ENCODE assay signal across 31 mouse cellular contexts in genomic region chr2:4368544-4368943, GRCm38 (mm10).
DNase-seq lines count a peak whose midpoint lies in the region; ATAC-seq and TF ChIP-seq lines count a peak whose summit lies in the region.
"Had no signal": no experiment of that assay in that cellular context is flagged by ENCODE, and none has a peak within 500 bp of the region (broad histone marks: within the 10 kb centered on the region; RNA-seq: fewer than 3 reads in every experiment).

No protein-coding gene starts in this region.

- no peak for TF ChIP-seq CTCF in lung, adult 2 months (IDR thresholded peaks at IDR 0.05; ENCODE audit: insufficient read depth, low read length)

- no peak overlapping the region for H3K4me3 ChIP-seq in forebrain, embryonic 15.5 days
- no peak overlapping the region for H3K4me3 ChIP-seq in forebrain, embryonic 11.5 days (ENCODE audit: low read depth, low read length)
- no peak overlapping the region for H3K4me3 ChIP-seq in lung, adult 2 months (replicated peaks; ENCODE audit: extremely low read depth, low read depth, low read length)
- H3K4me3 ChIP-seq: embryonic facial prominence, embryonic 13.5 days; erythroblast, embryonic 14.5 days; heart, embryonic 12.5 days; limb, embryonic 15.5 days; lung, embryonic 15.5 days; megakaryocyte, embryonic 14.5 days; midbrain, embryonic 13.5 days; stomach, embryonic 15.5 days had no signal

- no peaks in the 10 kb centered on the region for H3K27me3 ChIP-seq in forebrain, embryonic 15.5 days
- no peaks in the 10 kb centered on the region for H3K27me3 ChIP-seq in forebrain, embryonic 11.5 days (ENCODE audit: control insufficient read depth, insufficient read depth, low read length)
- H3K27me3 ChIP-seq: embryonic facial prominence, embryonic 13.5 days; heart, embryonic 12.5 days; limb, embryonic 15.5 days; lung, embryonic 15.5 days; midbrain, embryonic 13.5 days; Patski; stomach, embryonic 15.5 days had no signal

- DNase-seq in forebrain, embryonic 11.5 days (ENCODE audit: low spot score), result no peak
- peak; percentile 15 for DNase-seq in left cerebral cortex, postnatal 36 days (ENCODE audit: low spot score in 2 of 2)
- no peak for DNase-seq in left cerebral cortex, postnatal 10 days (ENCODE audit: extremely low spot score in 1 of 2, low spot score in 2 of 2)
- DNase-seq in right cerebral cortex, postnatal 10 days (ENCODE audit: low spot score in 2 of 2), result peak; percentile 55 to 63
- DNase-seq in urinary bladder, adult 2 months (ENCODE audit: low spot score), result no peak
- no peak for DNase-seq in lung, adult 2 months
- DNase-seq: adrenal gland, adult 2 months; cerebellum, adult 2 months; cerebellum, postnatal 25 days; embryo, embryonic 11 days; gastrocnemius, postnatal 10 days; heart, adult 18-20 months; heart, postnatal 10 days; kidney, adult 18-20 months; kidney, postnatal 4 days; left cerebral cortex, postnatal 4 days; lung, postnatal 36 days; thymus, adult 18-20 months; thymus, postnatal 4 days had no signal

- peaks cover 10% of the 10 kb centered on the region; the same call in 1 of the 2 replicates for H3K4me1 ChIP-seq in forebrain, embryonic 15.5 days
- H3K4me1 ChIP-seq in forebrain, embryonic 11.5 days (replicated peaks; ENCODE audit: control insufficient read depth, insufficient read depth, low read length), result no peaks in the 10 kb centered on the region
- peaks cover 2% of the 10 kb centered on the region; the same call in 1 of the 2 replicates for H3K4me1 ChIP-seq in lung, adult 2 months (ENCODE audit: control insufficient read depth, insufficient read depth, low read length)
- H3K4me1 ChIP-seq: lung, embryonic 15.5 days; megakaryocyte, embryonic 14.5 days; stomach, embryonic 15.5 days had no signal

- no peak overlapping the region for H3K4me2 ChIP-seq in forebrain, embryonic 15.5 days (replicated peaks)
- H3K4me2 ChIP-seq in forebrain, embryonic 11.5 days (ENCODE audit: low read depth, low read length, severe bottlenecking), result no peak overlapping the region
- H3K4me2 ChIP-seq: embryonic facial prominence, embryonic 13.5 days; heart, embryonic 12.5 days; limb, embryonic 15.5 days; lung, embryonic 15.5 days; midbrain, embryonic 13.5 days; stomach, embryonic 15.5 days had no signal

- H3K27ac ChIP-seq in forebrain, embryonic 15.5 days (replicated peaks), result 0 out of 2 replicates have a peak overlapping the region, but pooled peaks have one; percentile 5
- no peak overlapping the region for H3K27ac ChIP-seq in forebrain, embryonic 11.5 days (ENCODE audit: low read depth, low read length)
- H3K27ac ChIP-seq: embryonic facial prominence, embryonic 13.5 days; limb, embryonic 15.5 days; liver, embryonic 14.5 days; lung, embryonic 15.5 days; midbrain, embryonic 13.5 days; stomach, embryonic 15.5 days had no signal

- intact Hi-C loops in left cerebral cortex, postnatal 36 days (cut with DNase I), result no loop called here
- intact Hi-C loops in left cerebral cortex, postnatal 10 days (cut with DNase I), result no loop called here

- no peaks in the 10 kb centered on the region for H3K36me3 ChIP-seq in forebrain, embryonic 15.5 days
- no peaks in the 10 kb centered on the region for H3K36me3 ChIP-seq in forebrain, embryonic 11.5 days (ENCODE audit: control insufficient read depth, insufficient read depth, low read length)
- H3K36me3 ChIP-seq: limb, embryonic 15.5 days; lung, embryonic 15.5 days; midbrain, embryonic 13.5 days; stomach, embryonic 15.5 days had no signal

- WGBS in forebrain, embryonic 15.5 days, result 82% methylated on average over 6 of the region's 6 CpGs
- 92% methylated on average over 6 of the region's 6 CpGs for WGBS in forebrain, embryonic 11.5 days
- WGBS in lung, adult 2 months, result 85% methylated on average over 6 of the region's 6 CpGs

- TF ChIP-seq POLR2A in lung, adult 2 months (IDR thresholded peaks at IDR 0.05; ENCODE audit: borderline replicate concordance, extremely low read depth, low read depth, low read length), result no peak

- no peaks in the 10 kb centered on the region for H3K9me3 ChIP-seq in forebrain, embryonic 15.5 days
- H3K9me3 ChIP-seq in forebrain, embryonic 11.5 days (ENCODE audit: control insufficient read depth, low read length), result no peaks in the 10 kb centered on the region
- H3K9me3 ChIP-seq: embryonic facial prominence, embryonic 13.5 days; heart, embryonic 12.5 days; limb, embryonic 15.5 days; lung, embryonic 15.5 days; megakaryocyte, embryonic 14.5 days; midbrain, embryonic 13.5 days; stomach, embryonic 15.5 days had no signal

- no peak overlapping the region for H3K9ac ChIP-seq in forebrain, embryonic 15.5 days (replicated peaks)
- H3K9ac ChIP-seq in forebrain, embryonic 11.5 days (ENCODE audit: low read length), result no peak overlapping the region
- H3K9ac ChIP-seq: embryonic facial prominence, embryonic 13.5 days; heart, embryonic 12.5 days; limb, embryonic 15.5 days; liver, embryonic 14.5 days; lung, embryonic 15.5 days; midbrain, embryonic 13.5 days; stomach, embryonic 15.5 days had no signal

- ATAC-seq in forebrain, embryonic 15.5 days (replicated peaks), result no peak
- no peak for ATAC-seq in forebrain, embryonic 11.5 days (replicated peaks; ENCODE audit: low FRiP score)
- ATAC-seq: CD4-positive, CD25-positive, alpha-beta regulatory T cell, adult 4 months; midbrain, embryonic 13.5 days; Patski had no signal

Comparison
In these comparisons a context has a peak if more than half of its experiments do, and no peak if none do; other contexts are left out.
1. DNase-seq: peak in left cerebral cortex, postnatal 36 days (2 of 2) and right cerebral cortex, postnatal 10 days (2 of 2); none in forebrain, embryonic 11.5 days (single experiment), left cerebral cortex, postnatal 10 days (0 of 2), urinary bladder, adult 2 months (single experiment) and lung, adult 2 months (single experiment).